Mouse (Mus musculus) testis, adult 2 months (tissue): ENCODE results near the gene Slc44a1.

Experiments
- CTCF ChIP-seq: fragments of 200-500 bp; IDR thresholded peaks from 2 replicates; pipeline ENCODE4 v1.5.1; 2012; ENCODE audit warnings: low read depth, mild to moderate bottlenecking, inconsistent platforms, low read length, moderate library complexity; ENCODE audit not compliant: control insufficient read depth, insufficient read depth, insufficient replicate concordance
- POLR2A ChIP-seq: fragments of 200-500 bp; IDR thresholded peaks from 2 replicates; pipeline ENCODE4 v1.6.1; 2012; ENCODE audit warnings: low read depth, mild to moderate bottlenecking, inconsistent platforms, low read length, moderate library complexity; ENCODE audit not compliant: control insufficient read depth

GRCm38 (mm10) chr4:53438386-53438785 lies 1.8 kb upstream of the Slc44a1 start:
- TF ChIP-seq CTCF (no peak), POLR2A (no peak)
